Mouse (Mus musculus) kidney, adult 10 weeks (tissue): ENCODE measurements around the gene St6galnac3. TPM values are rescaled to one million over a fixed set of nuclear protein-coding genes. Genes with fewer than 3 reads are reported as not detected.

Experiments used
- polyA plus RNA-seq: library from polyadenylated mRNA; stranded (reverse); fragments of 350-450 nt; fragmentation: Illumina TruSeq; extraction: RNeasy Lipid Tissue Mini Kit (QIAGEN cat#74804); gene quantifications from one replicate; pipeline ENCODE4 v1.2.3, GENCODE M21; 2014; ENCODE audit warnings: low read depth, low replicate concordance

The St6galnac3 gene
- 6.1 TPM for polyA plus RNA-seq

DNA sequence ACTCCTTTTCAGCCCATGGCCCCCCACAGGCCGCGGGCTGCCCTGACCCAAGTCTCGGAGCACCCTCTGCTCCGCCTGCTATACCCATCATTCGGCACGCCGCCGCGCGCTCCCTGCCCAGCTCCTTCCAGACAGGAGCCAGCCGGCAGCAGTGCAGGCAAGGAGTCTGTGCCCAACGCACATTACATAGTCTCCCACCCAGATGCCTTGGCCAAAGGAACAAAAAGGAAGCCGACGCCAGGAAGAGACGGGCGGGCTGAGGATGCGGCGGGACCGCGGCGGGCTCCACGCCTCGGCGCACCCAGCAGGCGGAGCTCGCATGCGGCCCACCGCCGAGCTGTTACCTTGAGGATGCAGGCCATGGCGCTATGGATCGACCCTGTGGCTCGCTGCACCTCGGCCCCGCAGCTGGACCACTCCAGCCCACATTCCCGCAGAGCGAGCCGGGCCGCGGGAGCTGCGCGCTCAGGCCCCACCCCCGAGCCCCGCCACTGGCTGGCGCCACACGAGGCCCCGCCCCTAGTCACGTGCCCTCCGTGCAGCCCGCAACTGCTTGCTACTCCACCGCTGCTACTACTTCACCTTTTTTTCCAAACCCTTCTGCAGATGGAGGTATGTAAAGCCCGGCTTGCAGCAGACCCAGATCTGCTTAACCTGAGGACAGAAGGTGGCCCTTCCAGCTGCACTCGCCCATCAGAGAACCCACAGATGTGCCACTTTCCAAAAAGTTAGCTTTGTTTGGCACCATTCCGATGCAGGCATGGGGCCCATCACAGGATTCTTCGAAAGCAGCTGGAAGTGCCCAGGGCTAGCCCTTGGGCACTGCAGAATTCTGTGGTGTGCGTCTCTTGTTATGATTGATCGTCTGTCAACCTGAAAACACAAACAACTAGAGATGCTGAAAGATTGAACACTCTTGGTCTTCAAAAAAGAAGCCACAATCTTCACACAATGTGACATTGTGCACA, at the start of gene St6galnac3:
Gene St6galnac3, minus strand, starts transcription at position 474 of the 968 bp plus-strand sequence.

Other genes starting within 250 kb of the St6galnac3 start
- gene Asb17, start 119.0 kb upstream of the St6galnac3 start, polyA plus RNA-seq: not detected
- not detected for gene Msh4, start 181.0 kb upstream of the St6galnac3 start, polyA plus RNA-seq
- gene Rabggtb, start 187.8 kb upstream of the St6galnac3 start, polyA plus RNA-seq: 102 TPM
- 1,283 TPM for gene Acadm, start 219.5 kb upstream of the St6galnac3 start, polyA plus RNA-seq
- not detected for gene Slc44a5, start 248.3 kb upstream of the St6galnac3 start, polyA plus RNA-seq